Mouse (Mus musculus) myocyte (in vitro differentiated cells): ENCODE results near the gene Kif2a. TPM values are rescaled to one million over a fixed set of nuclear protein-coding genes. Genes with fewer than 3 reads are reported as not detected.

Experiments used
- H3K27me3 ChIP-seq: one replicate; pipeline ENCODE4 v1.6.1; 2011; ENCODE audit not compliant: control insufficient read depth, insufficient read depth, insufficient read length
- H3K36me3 ChIP-seq: one replicate; pipeline ENCODE4 v1.6.1; 2011; ENCODE audit not compliant: control insufficient read depth, insufficient read depth
- H3K4me2 ChIP-seq: one replicate; pipeline ENCODE4 v1.6.1; 2011; ENCODE audit warnings: low read depth, control low read depth
- H3K4me3 ChIP-seq: one replicate; pipeline ENCODE4 v1.5.1; 2011; ENCODE audit warnings: mild to moderate bottlenecking, control low read depth, moderate library complexity
- H3K79me2 ChIP-seq: one replicate; pipeline ENCODE4 v1.6.1; 2011; ENCODE audit not compliant: control insufficient read depth, insufficient read depth
- H3ac ChIP-seq: one replicate; pipeline ENCODE4 v1.6.1; 2011; ENCODE audit not compliant: control insufficient read depth, insufficient read length
- CEBPB ChIP-seq: IDR thresholded peaks from 2 replicates; pipeline ENCODE4 v1.6.1; 2011; ENCODE audit warnings: mild to moderate bottlenecking, moderate library complexity; ENCODE audit not compliant: poor library complexity, insufficient read depth, severe bottlenecking
- E2F4 ChIP-seq: IDR thresholded peaks from one replicate; pipeline ENCODE4 v1.6.1; 2011; ENCODE audit warnings: mild to moderate bottlenecking, control low read depth, moderate library complexity; ENCODE audit not compliant: insufficient read depth
- MAX ChIP-seq: IDR thresholded peaks from one replicate; pipeline ENCODE4 v1.6.1; 2011; ENCODE audit warnings: low read depth, mild to moderate bottlenecking, control low read depth
- MYOD1 ChIP-seq, 3 experiments: IDR thresholded peaks; one replicate each; pipeline ENCODE4 v1.6.1; 2011; ENCODE audit warnings: control low read depth in 2 of 3, low read depth in 2 of 3, mild to moderate bottlenecking in 2 of 3, moderate library complexity in 1 of 3; ENCODE audit not compliant: insufficient read length in 2 of 3, control insufficient read depth in 1 of 3
- MYOG ChIP-seq, 3 experiments: IDR thresholded peaks; one replicate each; pipeline ENCODE4 v1.6.1; 2011; ENCODE audit warnings: control low read depth in 2 of 3, low read depth in 2 of 3, mild to moderate bottlenecking in 2 of 3; ENCODE audit not compliant: insufficient read length in 2 of 3, control insufficient read depth in 1 of 3, insufficient read depth in 1 of 3
- POLR2A ChIP-seq: IDR thresholded peaks from one replicate; pipeline ENCODE4 v1.6.1; 2011; ENCODE audit warnings: low read depth, mild to moderate bottlenecking, control low read depth, moderate library complexity; ENCODE audit not compliant: insufficient read length
- POLR2AphosphoS2 ChIP-seq: IDR thresholded peaks from one replicate; pipeline ENCODE4 v1.6.1; 2011; ENCODE audit warnings: low read depth, control low read depth; ENCODE audit not compliant: insufficient read length
- REST ChIP-seq: IDR thresholded peaks from one replicate; pipeline ENCODE4 v1.6.1; 2011; ENCODE audit warnings: mild to moderate bottlenecking, control low read depth, moderate library complexity; ENCODE audit not compliant: insufficient read depth, insufficient read length
- SRF ChIP-seq: IDR thresholded peaks from one replicate; pipeline ENCODE4 v1.6.1; 2011; ENCODE audit warnings: low read depth; ENCODE audit not compliant: control insufficient read depth, insufficient read length
- TCF12 ChIP-seq: IDR thresholded peaks from one replicate; pipeline ENCODE4 v1.6.1; 2011; ENCODE audit warnings: mild to moderate bottlenecking, control low read depth; ENCODE audit not compliant: poor library complexity, insufficient read depth, severe bottlenecking
- TCF3 ChIP-seq: IDR thresholded peaks from one replicate; pipeline ENCODE4 v1.6.1; 2011; ENCODE audit warnings: low read depth, control low read depth; ENCODE audit not compliant: insufficient read length
- USF1 ChIP-seq: IDR thresholded peaks from one replicate; pipeline ENCODE4 v1.6.1; 2011; ENCODE audit warnings: low read depth, mild to moderate bottlenecking, control low read depth, moderate library complexity
- polyA plus RNA-seq: library from polyadenylated mRNA; unstranded; fragments of >200 nt; fragmentation: generic; extraction: Trizol; gene quantifications from one replicate; pipeline ENCODE4 v1.2.1, GENCODE M21; 2012; ENCODE audit warnings: missing spikeins

The Kif2a gene
- polyA plus RNA-seq, 1 experiment = 14.9 TPM

DNA sequence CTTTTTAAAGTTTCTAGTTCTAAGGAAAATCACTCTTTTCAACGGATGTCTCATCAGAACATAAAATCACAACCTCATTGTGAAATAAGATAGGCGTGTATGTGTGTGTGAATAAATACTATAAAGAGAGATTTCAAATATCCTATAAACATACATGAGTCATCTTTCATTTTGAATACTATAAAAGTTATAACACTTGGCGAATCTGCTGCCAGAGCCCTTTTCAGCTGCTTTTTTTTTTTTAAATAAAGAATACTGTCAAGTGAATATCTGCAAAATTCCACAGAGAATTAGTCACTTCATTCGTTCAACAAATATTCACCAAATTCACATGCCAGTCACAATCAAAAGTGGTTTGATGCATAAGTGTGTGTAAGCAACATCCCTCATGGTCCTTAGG, 13.2 kb upstream of the Kif2a start:
- Histone ChIP-seq H3K4me3 (peak overlapping the region; percentile 36), H3K79me2 (no peaks in the 10 kb centered on the region), H3ac (no peak overlapping the region), H3K36me3 (no peaks in the 10 kb centered on the region), H3K4me2 (peak overlapping the region; percentile 81), H3K27me3 (no peaks in the 10 kb centered on the region)
- TF ChIP-seq TCF12 (no peak), USF1 (no peak), CEBPB (no peak), MYOG (IDR thresholded peaks at IDR 0.05; ENCODE audit: control insufficient read depth in 1 of 3, insufficient read depth in 1 of 3, insufficient read length in 2 of 3, low read depth in 2 of 3) (no peak), SRF (no peak), POLR2AphosphoS2 (no peak), E2F4 (no peak), TCF3 (no peak), MAX (no peak), MYOD1 (IDR thresholded peaks at IDR 0.05; ENCODE audit: control insufficient read depth in 1 of 3, insufficient read length in 2 of 3, low read depth in 2 of 3) (no peak), POLR2A (no peak), REST (no peak)

DNA sequence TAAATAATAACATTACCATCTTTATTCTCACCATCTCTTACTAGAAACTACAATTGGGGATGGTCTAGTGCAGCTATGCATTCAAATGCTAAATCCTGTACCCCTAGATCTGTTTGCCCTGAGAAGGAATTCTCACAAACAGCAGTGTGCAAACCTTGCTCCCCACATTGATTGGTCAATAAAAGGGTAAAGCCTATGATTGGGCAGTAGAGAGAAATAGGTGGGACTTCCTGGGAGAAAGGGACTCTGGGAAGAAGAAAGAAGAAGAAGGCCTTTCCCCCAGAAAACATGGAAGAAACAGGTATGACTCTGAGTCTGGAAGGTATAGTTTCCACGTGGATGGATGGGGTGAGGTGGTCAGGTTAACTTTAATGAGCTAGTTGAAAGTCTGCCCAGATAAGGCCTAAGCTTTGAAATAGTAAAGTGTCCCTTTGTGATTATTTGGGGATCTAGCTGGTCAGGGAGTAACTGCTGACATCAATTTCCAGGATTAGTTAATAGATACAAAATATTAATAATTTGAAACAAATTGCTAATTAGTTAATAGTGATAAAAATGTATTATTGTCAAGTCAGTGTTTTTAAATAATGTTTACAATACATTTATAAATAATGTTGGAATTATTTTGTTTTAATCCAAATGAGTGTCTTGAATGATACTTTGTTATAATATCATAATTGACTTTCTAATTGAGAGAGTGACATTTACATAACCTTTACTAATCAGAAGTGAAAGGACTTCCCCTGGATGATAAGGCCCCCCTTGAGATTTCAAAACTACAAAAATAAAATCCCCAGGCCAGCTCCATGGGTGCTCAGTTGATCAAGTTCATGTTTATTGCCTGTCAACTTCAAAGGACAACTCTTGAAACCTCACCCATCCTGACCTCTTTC, 12.3 kb upstream of the Kif2a start:
- no peak for TF ChIP-seq MYOD1 (IDR thresholded peaks at IDR 0.05; ENCODE audit: control insufficient read depth in 1 of 3, insufficient read length in 2 of 3, low read depth in 2 of 3)
- no peak for TF ChIP-seq POLR2A
- no peak for TF ChIP-seq E2F4
- TF ChIP-seq USF1 = no peak
- TF ChIP-seq CEBPB = no peak
- no peak for TF ChIP-seq SRF
- TF ChIP-seq MAX = no peak
- no peak for TF ChIP-seq MYOG (IDR thresholded peaks at IDR 0.05; ENCODE audit: control insufficient read depth in 1 of 3, insufficient read depth in 1 of 3, insufficient read length in 2 of 3, low read depth in 2 of 3)
- TF ChIP-seq TCF12 = no peak
- TF ChIP-seq TCF3 = no peak
- no peak for TF ChIP-seq REST
- H3K4me2 ChIP-seq = peak overlapping the region; percentile 81
- H3K4me3 ChIP-seq = peak overlapping the region; percentile 36

DNA sequence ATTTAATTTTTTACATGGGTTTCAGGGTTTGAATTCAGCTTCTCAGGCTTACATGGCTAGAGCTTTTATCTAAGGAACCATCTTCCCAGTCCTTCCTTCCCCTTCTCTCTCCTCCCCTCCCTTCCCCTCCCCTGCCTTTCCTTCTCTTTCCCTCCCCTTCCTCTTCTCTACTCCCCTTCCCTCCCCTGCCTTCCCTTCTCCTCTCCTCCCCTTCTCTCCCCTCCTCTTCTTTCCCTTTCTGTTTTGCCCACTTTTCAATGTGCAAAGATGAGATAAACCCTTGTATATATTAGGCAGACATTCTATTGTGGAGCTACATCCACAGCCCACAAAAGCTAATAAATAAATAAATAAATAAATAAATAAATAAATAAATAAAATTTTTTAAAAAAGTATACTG, 9.3 kb upstream of the Kif2a start:
- Histone ChIP-seq H3K4me2 (no peak overlapping the region), H3K4me3 (no peak overlapping the region), H3K27me3 (no peaks in the 10 kb centered on the region), H3K36me3 (no peaks in the 10 kb centered on the region), H3K79me2 (no peaks in the 10 kb centered on the region), H3ac (no peak overlapping the region)
- no peak for TF ChIP-seq TCF12
- no peak for TF ChIP-seq SRF

More for the DNA sequence above, 12.3 kb upstream of the Kif2a start:
- no peaks in the 10 kb centered on the region for H3K36me3 ChIP-seq
- no peak overlapping the region for H3ac ChIP-seq
- H3K79me2 ChIP-seq = no peaks in the 10 kb centered on the region
- no peaks in the 10 kb centered on the region for H3K27me3 ChIP-seq

DNA sequence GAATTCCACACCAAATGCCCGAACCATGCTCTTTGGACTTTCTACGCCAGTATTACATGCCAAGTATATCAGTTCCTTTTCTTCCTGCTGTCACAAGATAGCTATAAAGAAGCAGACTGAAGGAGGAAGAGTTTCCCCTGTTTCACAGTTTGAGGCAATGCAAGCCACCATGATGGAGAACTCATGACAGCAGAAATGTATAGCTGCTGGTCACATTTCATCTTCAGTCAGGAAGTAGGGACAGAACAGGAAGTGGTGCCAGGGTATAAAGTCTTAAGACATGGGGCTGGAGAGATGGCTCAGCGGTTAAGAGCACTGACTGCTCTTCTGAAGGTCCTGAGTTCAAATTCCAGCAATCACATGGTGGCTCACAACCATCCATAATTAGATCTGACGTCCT, 5.3 kb upstream of the Kif2a start:
- TF ChIP-seq MYOG (IDR thresholded peaks at IDR 0.05; ENCODE audit: control insufficient read depth in 1 of 3, insufficient read depth in 1 of 3, insufficient read length in 2 of 3, low read depth in 2 of 3) (no peak), SRF (no peak), E2F4 (no peak), REST (no peak), USF1 (no peak), POLR2A (no peak), TCF12 (no peak), TCF3 (no peak), MYOD1 (IDR thresholded peaks at IDR 0.05; ENCODE audit: control insufficient read depth in 1 of 3, insufficient read length in 2 of 3, low read depth in 2 of 3) (no peak), CEBPB (no peak), MAX (no peak), POLR2AphosphoS2 (no peak)
- H3K27me3 ChIP-seq = no peaks in the 10 kb centered on the region
- H3ac ChIP-seq = no peak overlapping the region
- no peak overlapping the region for H3K4me3 ChIP-seq
- no peaks in the 10 kb centered on the region for H3K79me2 ChIP-seq
- H3K4me2 ChIP-seq = no peak overlapping the region
- H3K36me3 ChIP-seq = no peaks in the 10 kb centered on the region

DNA sequence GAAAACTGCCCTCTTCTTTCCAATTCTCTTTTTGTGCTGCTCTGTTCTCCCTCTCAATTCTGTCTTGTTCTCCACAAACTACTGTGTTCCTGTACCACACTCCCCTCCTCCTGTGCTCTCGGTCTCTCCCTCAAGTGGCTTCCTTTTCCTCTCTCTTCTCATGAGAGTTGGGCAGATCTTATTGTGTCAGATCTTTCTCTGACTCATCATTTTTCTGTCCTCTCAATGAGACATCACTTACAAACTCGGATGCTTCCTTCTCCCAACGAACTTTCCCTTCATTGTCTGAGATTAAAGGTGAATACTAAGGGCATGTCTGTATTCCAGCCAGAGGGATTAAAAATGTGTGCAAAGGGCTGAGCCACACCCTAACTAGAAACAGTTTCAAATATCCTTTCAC, 3.7 kb upstream of the Kif2a start:
- no peak for TF ChIP-seq SRF
- no peak for TF ChIP-seq MYOD1 (IDR thresholded peaks at IDR 0.05; ENCODE audit: control insufficient read depth in 1 of 3, insufficient read length in 2 of 3, low read depth in 2 of 3)
- no peak for TF ChIP-seq REST
- TF ChIP-seq E2F4 = no peak
- TF ChIP-seq MYOG (IDR thresholded peaks at IDR 0.05; ENCODE audit: control insufficient read depth in 1 of 3, insufficient read depth in 1 of 3, insufficient read length in 2 of 3, low read depth in 2 of 3) = no peak
- Histone ChIP-seq H3K79me2 (peaks cover 10% of the 10 kb centered on the region), H3ac (no peak overlapping the region), H3K4me3 (no peak overlapping the region), H3K27me3 (no peaks in the 10 kb centered on the region), H3K36me3 (no peaks in the 10 kb centered on the region), H3K4me2 (no peak overlapping the region)
